Mouse (Mus musculus) midbrain, embryonic 16.5 days (tissue): ENCODE data around the gene Gal3st1. TPM values are rescaled to one million over a fixed set of nuclear protein-coding genes. Genes with fewer than 3 reads are reported as not detected.

Experiments
- ATAC-seq: fragments of 200-750 bp; cut with Nextera tagmentation; 2 replicates; pipeline ENCODE4 v1.8.0; 2017; ENCODE audit warnings: moderate TSS enrichment
- H3K27ac ChIP-seq: fragments of 300-500 bp; sonication (generic); 2 replicates; pipeline ENCODE4 v1.5.1; 2014; ENCODE audit warnings: mild to moderate bottlenecking, low read length, mixed read lengths
- H3K27me3 ChIP-seq: fragments of 300-500 bp; sonication (generic); 2 replicates; pipeline ENCODE4 v1.6.1; 2014; ENCODE audit warnings: low read depth, low read length, mixed read lengths; ENCODE audit not compliant: control insufficient read depth, insufficient read depth
- H3K36me3 ChIP-seq: fragments of 300-500 bp; sonication (generic); 2 replicates; pipeline ENCODE4 v1.6.1; 2014; ENCODE audit warnings: mild to moderate bottlenecking, low read length, moderate library complexity, mixed read lengths; ENCODE audit not compliant: control insufficient read depth, insufficient read depth
- H3K4me1 ChIP-seq: fragments of 300-500 bp; sonication (generic); 2 replicates; pipeline ENCODE4 v1.6.1; 2014; ENCODE audit warnings: mild to moderate bottlenecking, low read length, mixed read lengths; ENCODE audit not compliant: control insufficient read depth, insufficient read depth
- H3K4me2 ChIP-seq: fragments of 300-500 bp; sonication (generic); 2 replicates; pipeline ENCODE4 v1.6.1; 2014; ENCODE audit warnings: mild to moderate bottlenecking, low read length, mixed read lengths
- H3K4me3 ChIP-seq: fragments of 300-500 bp; sonication (generic); 2 replicates; pipeline ENCODE4 v1.5.1; 2014; ENCODE audit warnings: low read depth, mild to moderate bottlenecking, low read length, moderate library complexity, mixed read lengths
- H3K9ac ChIP-seq: fragments of 300-500 bp; sonication (generic); 2 replicates; pipeline ENCODE4 v1.6.1; 2014; ENCODE audit warnings: low read depth, low read length, mixed read lengths
- H3K9me3 ChIP-seq: fragments of 300-500 bp; sonication (generic); replicated peaks from 2 replicates; pipeline ENCODE4 v1.6.1; 2014; ENCODE audit warnings: mild to moderate bottlenecking, low read length, mixed read lengths; ENCODE audit not compliant: control insufficient read depth, poor library complexity, severe bottlenecking
- WGBS: fragments of 180-500 bp; shearing (Covaris S2); extraction: QIAGEN DNeasy Blood & Tissue Kit; methylation state at CpG from one replicate; pipeline ENCODE4 v1.1.7; 2014; 5-methylcytosine and 5-hydroxymethylcytosine counted together
- polyA plus RNA-seq: library from polyadenylated mRNA; unstranded; fragments of >200 nt; fragmentation: Nextera tagmentation; extraction: Ambion mirVana; gene quantifications from 2 replicates; pipeline ENCODE4 v1.2.1, GENCODE M21; 2015

Gene Gal3st1
- polyA plus RNA-seq, 1 experiment from 2014 or later: 8.2 TPM

DNA sequence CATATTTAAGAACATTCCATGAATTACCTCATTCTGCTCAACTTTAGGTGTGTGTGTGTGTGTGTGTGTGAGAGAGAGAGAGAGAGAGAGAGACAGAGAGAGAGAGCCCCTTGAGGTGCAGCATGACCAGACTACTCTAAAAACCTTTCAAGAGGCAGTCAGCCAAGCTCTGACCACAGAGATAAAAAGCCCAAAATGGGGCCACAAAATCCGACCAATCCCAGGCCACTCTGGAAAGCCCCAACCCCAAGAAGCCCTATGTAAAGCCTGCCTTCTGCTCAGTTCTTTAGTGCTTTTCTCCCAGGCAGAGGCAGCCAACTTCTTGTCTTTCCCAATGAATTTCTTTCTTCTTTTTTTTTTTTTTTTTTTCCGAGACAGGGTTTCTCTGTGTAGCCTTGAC is 22.5 kb upstream of the Gal3st1 start:
- H3K27ac ChIP-seq: no peak overlapping the region
- no peaks in the 10 kb centered on the region for H3K27me3 ChIP-seq
- H3K9ac ChIP-seq: no peak overlapping the region
- peaks cover 13% of the 10 kb centered on the region for H3K4me1 ChIP-seq
- no peaks in the 10 kb centered on the region for H3K36me3 ChIP-seq
- ATAC-seq: no peak
- no peaks in the 10 kb centered on the region for H3K9me3 ChIP-seq
- H3K4me3 ChIP-seq: no peak overlapping the region
- 57% methylated on average over 2 of the region's 2 CpGs for WGBS
- no peak overlapping the region for H3K4me2 ChIP-seq

DNA sequence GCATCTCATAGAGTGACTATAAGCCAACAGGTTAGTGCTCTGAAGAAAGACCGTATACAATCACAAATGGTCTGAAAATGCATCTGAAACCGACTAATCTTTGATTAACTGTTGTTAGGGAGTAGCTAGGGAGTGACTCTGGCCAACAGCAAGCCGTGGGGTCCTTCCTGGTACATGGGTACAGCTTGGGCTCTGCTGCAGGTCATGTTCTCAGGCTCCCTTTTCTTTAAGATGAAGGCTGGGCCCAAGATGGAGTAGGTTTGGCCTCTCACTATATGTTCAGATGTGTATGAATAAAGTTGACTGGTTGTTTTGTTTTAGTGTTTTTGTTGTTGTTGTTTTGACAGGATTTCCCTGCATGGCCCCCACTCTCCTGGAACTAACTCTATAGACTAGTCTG is 21.7 kb upstream of the Gal3st1 start:
- H3K27me3 ChIP-seq: no peaks in the 10 kb centered on the region
- 67% methylated on average over 3 of the region's 3 CpGs for WGBS
- no peaks in the 10 kb centered on the region for H3K9me3 ChIP-seq
- H3K9ac ChIP-seq: no peak overlapping the region
- no peak overlapping the region for H3K27ac ChIP-seq
- H3K4me1 ChIP-seq: peaks cover 13% of the 10 kb centered on the region
- H3K4me2 ChIP-seq: no peak overlapping the region
- no peak for ATAC-seq
- no peaks in the 10 kb centered on the region for H3K36me3 ChIP-seq
- no peak overlapping the region for H3K4me3 ChIP-seq

DNA sequence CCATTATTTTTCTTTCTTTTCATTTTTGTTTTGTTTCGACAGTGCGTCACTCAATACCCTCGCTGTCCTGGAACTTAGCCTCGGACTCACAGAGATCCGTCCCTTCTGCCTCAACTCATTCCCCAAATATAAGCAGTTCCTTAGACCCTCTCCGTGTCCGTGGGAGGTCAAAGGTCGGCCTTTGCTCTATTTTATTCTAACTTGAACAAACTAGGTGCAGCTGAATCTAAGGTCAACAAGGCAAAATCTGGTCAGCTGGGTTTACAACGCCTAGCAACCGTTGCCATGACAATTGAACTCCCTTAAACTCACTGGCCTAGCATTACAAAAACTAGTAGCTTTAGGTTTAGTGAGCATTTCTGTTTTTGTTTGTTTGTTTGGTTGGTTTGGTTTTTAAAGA is 20.3 kb upstream of the Gal3st1 start:
- H3K9me3 ChIP-seq: no peaks in the 10 kb centered on the region
- no peak for ATAC-seq
- WGBS: 81% methylated on average over 10 of the region's 10 CpGs
- H3K4me1 ChIP-seq: peaks cover 13% of the 10 kb centered on the region
- H3K9ac ChIP-seq: peak overlapping the region; percentile 40; the same call in 1 of the 2 replicates
- H3K36me3 ChIP-seq: no peaks in the 10 kb centered on the region
- no peaks in the 10 kb centered on the region for H3K27me3 ChIP-seq
- H3K27ac ChIP-seq: peak overlapping the region; percentile 64
- peak overlapping the region; percentile 65 for H3K4me3 ChIP-seq
- peak overlapping the region; percentile 85 for H3K4me2 ChIP-seq

DNA sequence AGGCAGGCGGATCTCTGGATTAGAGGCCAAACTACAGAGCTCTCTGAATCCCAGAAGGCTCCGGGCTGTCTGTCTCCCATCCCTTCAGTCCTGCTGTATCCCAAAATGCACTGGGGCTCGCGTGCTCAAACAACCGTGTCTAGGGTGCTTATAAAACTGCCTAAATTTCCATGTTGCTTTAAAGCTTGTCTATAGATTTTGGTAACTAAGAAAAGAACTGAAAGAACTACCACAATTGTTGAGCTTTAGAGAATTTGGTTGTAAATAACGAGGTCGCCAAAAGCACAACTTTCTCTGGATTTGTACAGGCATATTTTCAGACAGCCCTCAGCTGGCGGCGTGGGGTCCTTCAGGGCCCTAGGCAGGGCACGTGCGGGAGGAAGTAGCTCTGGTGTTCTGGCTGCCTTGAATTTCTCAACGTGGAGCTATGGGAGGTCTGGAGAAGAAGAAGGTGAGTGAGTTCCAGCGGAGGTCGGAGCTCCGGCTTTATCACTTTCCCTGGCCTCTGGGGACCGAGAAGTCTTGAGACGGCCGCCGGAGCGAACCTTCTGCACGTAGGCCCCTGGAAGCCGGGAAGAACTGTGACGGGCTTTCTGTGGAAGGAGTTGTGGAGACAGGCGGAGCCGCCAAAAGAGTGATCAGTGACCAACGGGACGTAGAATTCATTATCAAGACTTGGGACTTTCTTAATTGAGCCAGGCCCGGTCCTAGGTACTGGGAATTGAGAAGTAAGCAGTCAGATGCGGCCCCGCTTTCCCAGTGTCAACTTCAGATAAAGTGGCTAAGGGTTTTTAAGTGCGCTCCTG is 19.6 kb upstream of the Gal3st1 start, which contains the start of gene Pes1:
Gene Pes1 (plus strand): TSS at position 366 of the 806 bp plus-strand sequence.
- no peaks in the 10 kb centered on the region for H3K36me3 ChIP-seq
- peak within 1 kb of the TSS; percentile 65 for H3K4me3 ChIP-seq
- peak within 1 kb of the TSS; percentile 68 for H3K9ac ChIP-seq
- H3K27me3 ChIP-seq: no peaks in the 10 kb centered on the region
- peaks cover 13% of the 10 kb centered on the region for H3K4me1 ChIP-seq
- peak within 1 kb of the TSS; percentile 64 for H3K27ac ChIP-seq
- no peaks in the 10 kb centered on the region for H3K9me3 ChIP-seq
- H3K4me2 ChIP-seq: peak within 1 kb of the TSS; percentile 85
- ATAC-seq: peak; percentile 95
- 1% methylated on average over 31 of the region's 31 CpGs for WGBS

DNA sequence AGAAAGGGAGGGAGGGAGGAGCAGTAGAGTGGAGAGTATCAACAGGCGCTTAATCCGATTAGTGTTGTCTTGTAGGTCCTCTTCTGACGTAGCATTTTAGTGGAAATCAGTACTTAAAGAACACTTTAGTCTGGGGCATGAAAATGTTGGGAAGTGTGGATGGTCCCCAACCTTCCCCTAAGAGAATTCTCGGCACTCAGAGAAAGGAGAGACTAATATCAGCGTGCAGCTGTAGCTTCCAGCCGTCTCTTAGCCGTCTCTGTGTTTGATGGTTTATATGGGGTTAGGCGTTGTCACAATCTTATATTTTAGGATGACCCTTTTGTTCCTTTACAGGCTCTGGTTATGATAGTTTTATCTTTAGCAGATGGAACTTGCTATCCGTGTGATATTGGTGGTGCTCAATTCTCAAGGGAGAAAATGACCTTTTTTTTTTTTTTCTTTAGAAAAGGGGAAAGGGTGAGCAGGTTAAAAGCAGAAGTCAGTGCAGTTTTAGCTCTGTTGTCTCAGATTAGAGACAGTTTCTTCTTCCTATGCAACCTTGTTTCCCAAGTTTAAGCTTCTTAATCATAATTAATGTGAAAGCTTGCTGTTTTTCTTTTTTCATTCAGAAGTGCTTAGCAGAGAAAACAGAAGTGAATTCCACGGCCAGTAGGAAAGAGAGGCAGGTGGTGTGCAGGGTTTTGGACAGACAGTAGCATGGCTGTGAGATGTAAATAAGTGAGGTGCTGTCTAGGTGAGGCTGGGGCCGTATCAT is 18.8 kb upstream of the Gal3st1 start:
- peak overlapping the region; percentile 85 for H3K4me2 ChIP-seq
- ATAC-seq: no peak
- peak overlapping the region; percentile 65 for H3K4me3 ChIP-seq
- H3K27me3 ChIP-seq: no peaks in the 10 kb centered on the region
- H3K4me1 ChIP-seq: peaks cover 13% of the 10 kb centered on the region
- WGBS: 17% methylated on average over 11 of the region's 11 CpGs
- no peaks in the 10 kb centered on the region for H3K36me3 ChIP-seq
- H3K9me3 ChIP-seq: no peaks in the 10 kb centered on the region
- no peak overlapping the region for H3K27ac ChIP-seq
- peak overlapping the region; percentile 68 for H3K9ac ChIP-seq

DNA sequence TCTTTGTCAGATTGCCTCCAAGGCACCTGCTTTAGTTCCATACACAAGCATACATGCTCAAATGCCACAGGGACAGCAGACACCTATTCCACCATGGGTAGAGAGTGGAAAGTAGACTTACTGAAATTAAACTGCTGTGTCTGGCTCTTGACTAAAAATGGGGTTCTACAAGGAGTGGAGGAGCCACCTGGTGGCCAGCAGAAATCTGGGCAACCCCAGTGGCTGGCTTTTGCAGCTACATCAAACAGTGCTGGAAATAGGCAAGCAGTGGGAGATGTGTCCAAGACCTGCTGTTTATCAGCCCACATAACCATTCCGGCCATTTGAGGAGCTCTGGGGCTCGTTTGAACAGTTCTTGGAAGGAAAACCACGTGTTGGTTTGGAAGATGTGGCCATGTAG is 13.6 kb upstream of the Gal3st1 start:
- Histone ChIP-seq H3K27me3 (no peaks in the 10 kb centered on the region), H3K36me3 (peaks cover 16% of the 10 kb centered on the region), H3K9ac (no peak overlapping the region), H3K4me1 (peaks cover 7% of the 10 kb centered on the region), H3K9me3 (no peaks in the 10 kb centered on the region), H3K4me2 (no peak overlapping the region), H3K27ac (no peak overlapping the region), H3K4me3 (no peak overlapping the region)
- WGBS: 86% methylated on average over 3 of the region's 3 CpGs
- no peak for ATAC-seq

DNA sequence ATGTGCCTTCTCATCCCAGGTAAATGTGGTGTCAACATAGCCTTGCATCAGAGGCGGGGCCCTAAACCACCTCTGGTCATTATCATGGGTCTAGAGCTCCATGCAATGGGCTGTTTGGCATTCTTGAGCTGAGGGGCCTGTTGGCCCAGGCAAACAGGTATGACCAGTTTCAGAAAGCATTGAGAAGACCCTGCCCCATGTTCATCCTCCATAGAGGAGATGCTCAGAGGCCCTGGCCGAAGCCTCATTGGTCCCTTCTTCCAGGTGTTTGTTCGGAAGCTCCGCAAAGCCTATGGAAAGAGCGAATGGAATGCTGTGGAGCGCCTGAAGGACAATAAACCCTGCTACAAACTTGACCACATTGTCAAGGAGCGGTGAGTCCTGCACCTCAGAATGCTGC is 13.1 kb upstream of the Gal3st1 start:
- Histone ChIP-seq H3K27ac (no peak overlapping the region), H3K9me3 (no peaks in the 10 kb centered on the region), H3K4me2 (no peak overlapping the region), H3K36me3 (peaks cover 18% of the 10 kb centered on the region), H3K4me3 (no peak overlapping the region), H3K4me1 (peaks cover 2% of the 10 kb centered on the region; the same call in 1 of the 2 replicates), H3K27me3 (no peaks in the 10 kb centered on the region), H3K9ac (no peak overlapping the region)
- ATAC-seq: no peak
- 96% methylated on average over 7 of the region's 7 CpGs for WGBS

DNA sequence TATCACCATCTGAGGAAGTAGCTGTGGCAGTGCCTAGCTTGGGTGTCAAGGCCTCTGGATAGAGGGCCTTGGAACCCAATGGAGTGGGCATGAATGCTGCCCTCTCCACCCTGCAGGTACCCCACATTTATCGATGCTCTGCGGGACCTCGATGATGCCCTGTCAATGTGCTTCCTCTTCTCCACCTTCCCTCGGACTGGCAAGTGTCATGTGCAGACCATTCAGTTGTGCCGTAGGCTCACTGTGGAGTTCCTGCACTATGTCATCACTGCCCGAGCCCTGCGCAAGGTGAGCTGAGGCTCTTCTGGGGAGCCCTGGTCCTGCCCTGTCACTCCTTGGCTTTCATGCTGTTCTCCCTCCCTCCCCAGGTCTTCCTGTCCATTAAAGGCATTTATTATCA is 10.4 kb upstream of the Gal3st1 start:
- WGBS: 96% methylated on average over 7 of the region's 7 CpGs
- peaks cover 42% of the 10 kb centered on the region for H3K36me3 ChIP-seq
- no peaks in the 10 kb centered on the region for H3K27me3 ChIP-seq
- H3K27ac ChIP-seq: no peak overlapping the region
- H3K9me3 ChIP-seq: no peaks in the 10 kb centered on the region
- no peak overlapping the region for H3K4me2 ChIP-seq
- no peaks in the 10 kb centered on the region for H3K4me1 ChIP-seq
- H3K4me3 ChIP-seq: no peak overlapping the region
- no peak for ATAC-seq
- no peak overlapping the region for H3K9ac ChIP-seq

DNA sequence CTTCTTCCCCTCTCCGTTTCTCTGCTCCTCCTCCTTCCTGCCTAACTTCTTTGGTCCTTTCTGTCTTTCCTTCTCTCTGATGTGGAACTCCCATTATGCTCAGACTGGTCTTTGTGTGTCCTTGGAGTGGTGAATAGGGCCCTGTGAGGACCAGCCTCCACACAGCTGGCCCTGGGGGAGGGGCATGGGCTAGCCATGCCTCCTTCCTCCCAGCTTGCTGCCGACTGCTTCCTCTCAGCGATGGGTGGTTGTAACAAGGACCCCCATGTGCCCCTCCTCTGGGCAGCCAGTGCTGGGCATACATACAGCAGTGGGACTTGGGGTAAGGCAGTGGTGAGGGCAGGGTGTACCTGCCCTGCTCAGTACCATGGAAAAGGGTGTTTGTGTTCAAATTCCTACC is 9.1 kb upstream of the Gal3st1 start:
- ATAC-seq: no peak
- no peak overlapping the region for H3K27ac ChIP-seq
- no peaks in the 10 kb centered on the region for H3K27me3 ChIP-seq
- H3K4me2 ChIP-seq: no peak overlapping the region
- H3K4me1 ChIP-seq: no peaks in the 10 kb centered on the region
- H3K9ac ChIP-seq: no peak overlapping the region
- WGBS: 50% methylated on average over 3 of the region's 3 CpGs
- H3K4me3 ChIP-seq: no peak overlapping the region
- H3K36me3 ChIP-seq: peaks cover 49% of the 10 kb centered on the region
- no peaks in the 10 kb centered on the region for H3K9me3 ChIP-seq
